Mouse (Mus musculus) MEL (cell line): Measurements from ENCODE around the gene Hfe. TPM values are rescaled to one million over a fixed set of nuclear protein-coding genes. Genes with fewer than 3 reads are reported as not detected.

ENCODE experiments used
- DNase-seq: peaks from one replicate; pipeline ENCODE4 v3.0.0; 2011; ENCODE audit warnings: low read depth, low spot score
- H3K27ac ChIP-seq: 2 replicates; pipeline ENCODE4 v1.5.1; 2012; ENCODE audit warnings: low read depth, mild to moderate bottlenecking, control low read depth, low read length, moderate library complexity; ENCODE audit not compliant: control insufficient read depth
- H3K27me3 ChIP-seq, 2 experiments: fragments of 150-350 bp in 1 of 2; sonication (generic) in 1 of 2; 2 replicates each; pipeline ENCODE4 v1.6.1; 2012; ENCODE audit warnings: low read length in 2 of 2, mild to moderate bottlenecking in 2 of 2, improper control_type of control experiment in 1 of 2, moderate library complexity in 1 of 2; ENCODE audit not compliant: insufficient read depth in 2 of 2, control insufficient read depth in 1 of 2
- H3K36me3 ChIP-seq, 2 experiments: 2 replicates each; pipeline ENCODE4 v1.6.1; 2012 to 2014; ENCODE audit warnings: low read length in 2 of 2, improper control_type of control experiment in 1 of 2, inconsistent platforms in 1 of 2, mild to moderate bottlenecking in 1 of 2; ENCODE audit not compliant: insufficient read depth in 2 of 2, control insufficient read depth in 1 of 2
- H3K4me1 ChIP-seq, 2 experiments: fragments of 150-350 bp in 1 of 2; sonication (generic) in 1 of 2; 2 replicates each; pipeline ENCODE4 v1.6.1; 2012; ENCODE audit warnings: low read length in 2 of 2, improper control_type of control experiment in 1 of 2, mild to moderate bottlenecking in 1 of 2; ENCODE audit not compliant: insufficient read depth in 2 of 2, control insufficient read depth in 1 of 2
- H3K4me3 ChIP-seq, 2 experiments: fragments of 150-350 bp in 1 of 2; sonication (generic) in 1 of 2; 2 replicates each; pipeline ENCODE4 v1.5.1; 2012; ENCODE audit warnings: low read depth in 2 of 2, low read length in 2 of 2, mild to moderate bottlenecking in 2 of 2, moderate library complexity in 2 of 2, control low read depth in 1 of 2, improper control_type of control experiment in 1 of 2; ENCODE audit not compliant: control insufficient read depth in 1 of 2, insufficient read depth in 1 of 2
- H3K79me2 ChIP-seq: 2 replicates; pipeline ENCODE4 v1.6.1; 2012; ENCODE audit warnings: mild to moderate bottlenecking, low read length, moderate library complexity; ENCODE audit not compliant: control insufficient read depth, poor library complexity, insufficient read depth
- H3K9ac ChIP-seq: 2 replicates; pipeline ENCODE4 v1.6.1; 2012; ENCODE audit warnings: low read depth, mild to moderate bottlenecking, control low read depth, low read length, moderate library complexity; ENCODE audit not compliant: control insufficient read depth, poor library complexity, severe bottlenecking
- H3K9me3 ChIP-seq: fragments of 150-350 bp; sonication (generic); replicated peaks from 2 replicates; pipeline ENCODE4 v1.6.1; 2012; ENCODE audit warnings: mild to moderate bottlenecking, low read length, improper control_type of control experiment, moderate library complexity; ENCODE audit not compliant: insufficient read depth
- CHD1 ChIP-seq: IDR thresholded peaks from 2 replicates; pipeline ENCODE4 v1.6.1; 2012; ENCODE audit warnings: low read depth, mild to moderate bottlenecking, inconsistent platforms, low read length, improper control_type of control experiment
- CHD2 ChIP-seq: IDR thresholded peaks from 2 replicates; pipeline ENCODE4 v1.6.1; 2011; ENCODE audit warnings: low read length, improper control_type of control experiment
- CTCF ChIP-seq, 3 experiments: IDR thresholded peaks in 2 of 3; conservative IDR thresholded peaks in 1 of 3; 2 replicates each; pipeline ENCODE4 v1.5.1; 2011 to 2012; ENCODE audit warnings: low read length in 3 of 3, low read depth in 2 of 3, mild to moderate bottlenecking in 2 of 3, improper control_type of control experiment in 1 of 3, inconsistent platforms in 1 of 3, mixed read lengths in 1 of 3, moderate library complexity in 1 of 3; ENCODE audit not compliant: control insufficient read depth in 1 of 3, insufficient read depth in 1 of 3, poor library complexity in 1 of 3, severe bottlenecking in 1 of 3
- ELF1 ChIP-seq: IDR thresholded peaks from 2 replicates; pipeline ENCODE4 v1.6.1; 2014; ENCODE audit warnings: low read depth, mild to moderate bottlenecking, inconsistent platforms, low read length, improper control_type of control experiment, moderate library complexity
- EP300 ChIP-seq, 2 experiments: IDR thresholded peaks; 2 replicates each; pipeline ENCODE4 v1.6.1; 2011; ENCODE audit warnings: improper control_type of control experiment in 2 of 2, low read length in 2 of 2, low read depth in 1 of 2, mild to moderate bottlenecking in 1 of 2
- ETS1 ChIP-seq: IDR thresholded peaks from 2 replicates; pipeline ENCODE4 v1.6.1; 2012; ENCODE audit warnings: low read depth, mild to moderate bottlenecking, inconsistent platforms, low read length, improper control_type of control experiment, moderate library complexity
- GABPA ChIP-seq: IDR thresholded peaks from 2 replicates; pipeline ENCODE4 v1.6.1; 2012; ENCODE audit warnings: low read depth, mild to moderate bottlenecking, inconsistent platforms, low read length, improper control_type of control experiment, moderate library complexity
- GATA1 ChIP-seq: IDR thresholded peaks from 2 replicates; pipeline ENCODE4 v1.6.1; 2011; ENCODE audit warnings: low read depth, low read length, improper control_type of control experiment
- JUND ChIP-seq: IDR thresholded peaks from 2 replicates; pipeline ENCODE4 v1.6.1; 2011; ENCODE audit warnings: low read depth, mild to moderate bottlenecking, improper control_type of control experiment, low read length
- KAT2A ChIP-seq: conservative IDR thresholded peaks from 2 replicates; pipeline ENCODE4 v1.6.1; 2012; ENCODE audit warnings: low read depth, low read length, improper control_type of control experiment, inconsistent platforms
- MAX ChIP-seq: IDR thresholded peaks from 2 replicates; pipeline ENCODE4 v1.6.1; 2011; ENCODE audit warnings: low read length, improper control_type of control experiment
- MEF2A ChIP-seq: IDR thresholded peaks from 2 replicates; pipeline ENCODE4 v1.6.1; 2014; ENCODE audit warnings: low read depth, mild to moderate bottlenecking, inconsistent platforms, low read length, improper control_type of control experiment; ENCODE audit not compliant: poor library complexity, insufficient replicate concordance, severe bottlenecking; ENCODE audit errors: extremely low read depth
- MXI1 ChIP-seq: IDR thresholded peaks from 2 replicates; pipeline ENCODE4 v1.6.1; 2011; ENCODE audit warnings: mild to moderate bottlenecking, low read depth, low read length, improper control_type of control experiment
- MYB ChIP-seq: IDR thresholded peaks from 2 replicates; pipeline ENCODE4 v1.6.1; 2011; ENCODE audit warnings: mild to moderate bottlenecking, low read depth, low read length, improper control_type of control experiment
- MYC ChIP-seq: IDR thresholded peaks from 2 replicates; pipeline ENCODE4 v1.6.1; 2011; ENCODE audit warnings: low read depth, mild to moderate bottlenecking, low read length, improper control_type of control experiment, moderate library complexity
- NELFE ChIP-seq: IDR thresholded peaks from 2 replicates; pipeline ENCODE4 v1.6.1; 2011; ENCODE audit warnings: low read depth, low read length, improper control_type of control experiment
- NRF1 ChIP-seq: IDR thresholded peaks from 2 replicates; pipeline ENCODE4 v1.6.1; 2014; ENCODE audit warnings: low read depth, mild to moderate bottlenecking, inconsistent platforms, low read length, improper control_type of control experiment, moderate library complexity; ENCODE audit not compliant: poor library complexity, insufficient read depth, severe bottlenecking
- POLR2A ChIP-seq, 2 experiments: IDR thresholded peaks; 2 replicates each; pipeline ENCODE4 v1.6.1; 2011 to 2012; ENCODE audit warnings: low read length in 2 of 2, mild to moderate bottlenecking in 2 of 2, control low read depth in 1 of 2, improper control_type of control experiment in 1 of 2, low read depth in 1 of 2, moderate library complexity in 1 of 2; ENCODE audit not compliant: control insufficient read depth in 1 of 2, insufficient read depth in 1 of 2, poor library complexity in 1 of 2
- POLR2AphosphoS2 ChIP-seq: IDR thresholded peaks from 2 replicates; pipeline ENCODE4 v1.6.1; 2011; ENCODE audit warnings: low read length, improper control_type of control experiment
- POLR2AphosphoS5 ChIP-seq: IDR thresholded peaks from 2 replicates; pipeline ENCODE4 v1.6.1; 2012; ENCODE audit warnings: low read depth, borderline replicate concordance, mild to moderate bottlenecking, inconsistent platforms, low read length, moderate library complexity, mixed read lengths
- RAD21 ChIP-seq: IDR thresholded peaks from 2 replicates; pipeline ENCODE4 v1.6.1; 2011; ENCODE audit warnings: mild to moderate bottlenecking, low read depth, low read length, improper control_type of control experiment
- RCOR1 ChIP-seq: IDR thresholded peaks from 2 replicates; pipeline ENCODE4 v1.6.1; 2012; ENCODE audit warnings: low read depth, mild to moderate bottlenecking, inconsistent platforms, low read length, improper control_type of control experiment
- SMC3 ChIP-seq: IDR thresholded peaks from 2 replicates; pipeline ENCODE4 v1.6.1; 2011; ENCODE audit warnings: low read depth, low read length, improper control_type of control experiment
- TAL1 ChIP-seq: IDR thresholded peaks from 2 replicates; pipeline ENCODE4 v1.6.1; 2012; ENCODE audit warnings: mild to moderate bottlenecking, inconsistent platforms, low read length, moderate library complexity, mixed read lengths
- TBP ChIP-seq: IDR thresholded peaks from 2 replicates; pipeline ENCODE4 v1.8.0; 2011; ENCODE audit warnings: low read depth, low read length, improper control_type of control experiment
- TCF12 ChIP-seq: IDR thresholded peaks from 2 replicates; pipeline ENCODE4 v1.6.1; 2014; ENCODE audit warnings: low read depth, mild to moderate bottlenecking, inconsistent platforms, low read length, improper control_type of control experiment, moderate library complexity
- UBTF ChIP-seq: IDR thresholded peaks from 2 replicates; pipeline ENCODE4 v1.6.1; 2012; ENCODE audit warnings: low read depth, mild to moderate bottlenecking, inconsistent platforms, low read length, improper control_type of control experiment, moderate library complexity, borderline replicate concordance; ENCODE audit not compliant: insufficient read depth
- USF1 ChIP-seq: IDR thresholded peaks from 2 replicates; pipeline ENCODE4 v1.6.1; 2014; ENCODE audit warnings: low read depth, mild to moderate bottlenecking, inconsistent platforms, low read length, improper control_type of control experiment, moderate library complexity
- polyA plus RNA-seq, 2 experiments: library from polyadenylated mRNA; stranded (reverse) in 1 of 2; unstranded in 1 of 2; fragments of >175 nt in 1 of 2; fragments of >200 nt in 1 of 2; gene quantifications; 2 replicates each; pipeline versions ENCODE4 v1.2.1 to v1.2.4; 2012; ENCODE audit warnings: low replicate concordance in 2 of 2, low read depth in 1 of 2; ENCODE audit not compliant: insufficient read length in 2 of 2, insufficient read depth in 1 of 2, missing spikeins in 1 of 2
- total RNA-seq: library from RNA; depleted of rRNA; stranded (reverse); fragments of 300-350 nt; gene quantifications from 2 replicates; pipeline ENCODE4 v1.2.3, GENCODE M21; 2012

Hfe gene
- total and polyA plus RNA-seq, 3 experiments = not detected

GRCm38 (mm10) chr13:23682623-23682946 is 28.1 kb downstream of the Hfe start:
- DNase-seq = peak; percentile 84
- H3K9ac ChIP-seq = peak overlapping the region; percentile 75
- TF ChIP-seq GATA1 (no peak), TBP (no peak), UBTF (no peak), NRF1 (no peak), RCOR1 (no peak), MXI1 (no peak), SMC3 (no peak), TCF12 (no peak), CHD2 (no peak), GABPA (no peak), POLR2AphosphoS2 (no peak), RAD21 (no peak), TAL1 (no peak), ELF1 (no peak), KAT2A (no peak), POLR2AphosphoS5 (no peak), MYC (no peak), ETS1 (no peak), MAX (no peak)
- TF ChIP-seq, all 39 proteins: peak for 0
- Histone ChIP-seq H3K4me1 (peaks cover 0 to 14% of the 10 kb centered on the region in 2 experiments; a peak in 2 of 4 replicates), H3K27me3 (no peaks in the 10 kb centered on the region), H3K9me3 (no peaks in the 10 kb centered on the region), H3K36me3 (peaks cover 0 to 19% of the 10 kb centered on the region in 2 experiments; a peak in 2 of 4 replicates), H3K79me2 (no peaks in the 10 kb centered on the region), H3K27ac (peak overlapping the region; percentile 86), H3K4me3 (peak overlapping the region; percentile 6 to 47; a peak in 3 of 4 replicates)

GRCm38 (mm10) chr13:23681990-23682582 is 28.6 kb downstream of the Hfe start:
- Histone ChIP-seq H3K9ac (peak overlapping the region; percentile 75), H3K27me3 (no peaks in the 10 kb centered on the region)
- no peak for TF ChIP-seq POLR2AphosphoS2
- no peak for TF ChIP-seq MEF2A
- TF ChIP-seq MXI1 = no peak
- no peak for TF ChIP-seq CHD1
- no peak for TF ChIP-seq JUND
- TF ChIP-seq CTCF (IDR thresholded peaks at IDR 0.05 in 2 of 3, conservative IDR thresholded peaks at IDR 0.05 in 1 of 3; ENCODE audit: control insufficient read depth in 1 of 3, insufficient read depth in 1 of 3, low read depth in 2 of 3, low read length in 3 of 3, poor library complexity in 1 of 3, severe bottlenecking in 1 of 3) = no peak
- no peak for TF ChIP-seq EP300 (IDR thresholded peaks at IDR 0.05; ENCODE audit: low read depth in 1 of 2, low read length in 2 of 2)
- no peak for TF ChIP-seq POLR2A (IDR thresholded peaks at IDR 0.05; ENCODE audit: control insufficient read depth in 1 of 2, insufficient read depth in 1 of 2, low read depth in 1 of 2, low read length in 2 of 2, poor library complexity in 1 of 2)
- TF ChIP-seq MYB = no peak
- TF ChIP-seq ELF1 = no peak
- no peak for TF ChIP-seq RCOR1
- no peak for TF ChIP-seq NELFE
- no peak for TF ChIP-seq USF1
- no peak for TF ChIP-seq GATA1
- TF ChIP-seq, all 39 proteins: peak for 0
- Histone ChIP-seq H3K36me3 (peaks cover 0 to 19% of the 10 kb centered on the region in 2 experiments; a peak in 2 of 4 replicates), H3K79me2 (no peaks in the 10 kb centered on the region), H3K4me3 (no peak overlapping the region; a peak in 1 of 4 replicates), H3K27ac (peak overlapping the region; percentile 86), H3K4me1 (peaks cover 0 to 14% of the 10 kb centered on the region in 2 experiments; a peak in 2 of 4 replicates), H3K9me3 (no peaks in the 10 kb centered on the region)
- peak; percentile 72 for DNase-seq
